Mouse (Mus musculus) spleen, postnatal 4 days (tissue): Measurements from ENCODE around the gene Atg4b.

ENCODE experiments used
- DNase-seq, 2 experiments: peaks; one replicate each; pipeline ENCODE4 v3.0.0; 2022; ENCODE audit warnings: low spot score in 2 of 2

Gene Atg4b

DNA sequence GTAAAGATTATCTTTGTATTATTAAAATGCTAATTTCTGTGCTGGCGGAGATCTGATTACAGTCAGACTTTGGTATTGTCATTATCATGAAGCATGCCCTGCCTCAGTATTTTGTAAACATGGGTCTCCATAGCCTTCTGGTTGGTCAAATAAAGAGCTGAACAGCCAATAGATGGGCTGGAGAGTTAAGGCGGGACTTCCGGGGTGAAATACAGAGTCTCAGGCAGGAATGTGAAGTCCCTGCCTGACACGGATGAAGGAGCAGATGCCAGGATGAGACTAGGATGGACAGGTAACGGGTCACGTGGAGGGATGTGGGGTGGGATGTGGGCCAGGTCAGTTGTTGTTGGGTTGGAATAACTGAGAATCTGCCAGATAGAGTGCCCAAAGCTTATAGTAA, at the start of gene Atg4b:
Gene Atg4b, plus strand, starts transcription at position 211 of the 400 bp plus-strand sequence.
- DNase-seq: no peak

DNA sequence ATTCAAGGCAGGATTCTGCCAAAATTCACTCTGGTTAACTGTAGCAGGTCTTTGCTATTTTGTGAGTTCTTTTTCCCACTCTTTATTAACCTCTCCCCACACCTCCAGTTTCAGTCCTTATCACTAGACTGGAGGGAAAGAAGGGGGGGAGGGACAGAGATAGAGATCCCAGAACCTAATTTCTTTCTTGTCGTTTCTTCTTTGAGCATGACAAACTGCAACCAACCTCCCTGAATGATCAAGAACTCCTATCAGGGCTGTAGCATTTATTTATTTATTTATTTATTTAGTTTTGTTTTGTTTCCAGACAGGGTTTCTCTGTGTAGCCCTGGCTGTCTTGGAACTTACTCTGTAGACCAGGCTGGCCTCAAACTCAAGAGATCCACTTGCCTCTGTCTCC, 49.2 kb upstream of the Atg4b start:
- no peak for DNase-seq

DNA sequence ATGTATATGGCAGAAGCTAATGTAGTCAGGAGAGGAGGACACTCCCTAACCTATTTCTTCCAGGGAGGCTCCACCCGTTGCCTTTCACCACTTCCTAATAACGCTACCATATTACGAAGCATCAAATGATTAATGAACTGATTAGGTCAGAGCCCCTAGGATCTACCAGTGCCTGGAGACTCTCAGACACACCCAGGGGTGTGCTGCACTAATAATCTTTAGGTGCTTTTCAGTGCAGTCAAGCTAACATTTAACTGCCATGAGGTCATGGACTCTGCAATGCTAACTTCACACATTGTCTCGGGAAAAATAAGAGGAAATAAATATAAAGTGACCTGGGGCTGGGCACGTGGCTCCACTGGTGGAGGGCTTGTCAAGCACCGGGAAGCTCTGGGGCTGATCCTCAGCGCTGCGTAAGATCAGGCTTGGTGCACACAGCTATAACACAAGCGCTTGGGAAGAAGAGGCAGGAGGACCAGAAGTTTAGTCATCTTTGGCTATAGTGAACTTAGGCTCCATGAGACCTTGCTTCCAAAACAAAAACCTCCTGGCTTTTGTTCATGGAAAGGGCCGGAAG, 47.7 kb upstream of the Atg4b start:
- no peak for DNase-seq

DNA sequence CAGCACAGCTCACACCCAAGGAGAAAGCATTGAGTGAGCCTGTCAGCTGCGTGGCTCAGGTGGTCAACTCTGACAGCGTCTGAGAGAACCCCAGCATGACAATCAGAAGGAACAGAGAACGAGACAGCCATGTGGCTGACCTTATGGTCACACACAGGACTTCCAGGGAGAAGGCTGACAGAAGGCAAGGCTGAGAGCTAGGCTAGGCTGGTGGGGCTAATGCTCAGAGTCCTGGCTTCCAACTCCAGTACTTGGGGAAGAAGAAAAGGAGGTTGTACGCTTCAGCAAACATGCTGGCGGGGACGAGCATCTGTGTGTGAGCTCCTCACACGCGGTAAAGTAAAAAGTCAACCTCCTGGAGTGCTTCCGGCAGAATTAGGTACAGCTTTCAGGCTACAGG, 47.0 kb upstream of the Atg4b start:
- no peak for DNase-seq

DNA sequence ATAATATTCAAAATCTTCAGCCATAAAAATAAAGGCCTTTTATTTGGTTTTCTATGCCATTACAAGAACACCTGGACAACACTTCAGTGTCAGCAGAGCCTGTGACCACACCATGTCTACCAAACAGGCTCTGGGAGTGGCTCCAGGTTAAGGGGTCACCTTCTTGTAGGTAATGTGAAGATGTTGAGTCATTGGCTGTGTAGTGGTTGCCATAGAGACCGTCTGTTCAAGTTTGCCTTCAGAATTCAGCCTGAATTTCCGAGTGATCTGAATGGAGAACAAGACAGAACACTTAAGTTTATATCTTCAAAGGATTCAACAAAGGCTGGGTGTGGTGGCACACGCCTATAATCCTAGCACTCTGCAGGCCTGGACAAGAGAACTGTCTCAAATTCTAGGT, 45.9 kb upstream of the Atg4b start:
- DNase-seq: no peak

DNA sequence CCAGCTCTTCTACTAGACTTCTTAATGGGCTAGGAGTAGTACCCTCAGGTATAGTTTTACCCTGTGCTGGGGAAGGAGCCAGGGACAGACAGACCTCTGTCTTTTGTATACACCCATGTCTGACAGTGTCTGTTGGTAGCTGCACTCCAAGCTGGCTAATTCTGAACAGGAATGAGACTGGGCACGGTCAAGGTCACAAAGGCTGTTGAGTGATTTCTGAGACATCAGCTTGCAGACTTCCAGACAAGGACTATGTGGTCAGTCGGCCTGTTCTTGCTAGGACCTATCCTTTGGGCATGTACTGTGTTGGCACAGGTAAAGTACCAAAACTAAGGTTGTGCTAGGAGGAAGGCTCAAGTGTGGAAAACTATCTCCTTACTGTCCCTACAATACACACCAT, 35.1 kb upstream of the Atg4b start:
- DNase-seq: no peak

DNA sequence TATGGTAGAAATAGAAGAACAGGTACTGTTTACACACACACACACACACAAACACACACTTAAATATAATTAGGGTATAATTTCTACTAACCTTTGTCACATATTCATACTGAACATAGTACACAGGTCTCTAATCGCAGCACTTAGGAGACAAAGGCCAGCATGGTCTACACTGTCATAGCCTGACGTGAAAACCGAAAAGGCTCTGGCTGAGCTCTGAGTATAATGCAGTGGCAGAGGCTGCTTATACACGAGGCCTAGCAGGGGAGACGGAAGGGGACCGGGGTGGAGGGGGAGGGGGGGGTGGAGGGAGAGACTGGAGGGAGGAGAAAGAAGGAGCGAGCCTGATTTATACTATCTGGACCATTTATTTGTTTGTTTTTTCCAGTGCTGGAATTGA, 29.7 kb upstream of the Atg4b start:
- no peak for DNase-seq

DNA sequence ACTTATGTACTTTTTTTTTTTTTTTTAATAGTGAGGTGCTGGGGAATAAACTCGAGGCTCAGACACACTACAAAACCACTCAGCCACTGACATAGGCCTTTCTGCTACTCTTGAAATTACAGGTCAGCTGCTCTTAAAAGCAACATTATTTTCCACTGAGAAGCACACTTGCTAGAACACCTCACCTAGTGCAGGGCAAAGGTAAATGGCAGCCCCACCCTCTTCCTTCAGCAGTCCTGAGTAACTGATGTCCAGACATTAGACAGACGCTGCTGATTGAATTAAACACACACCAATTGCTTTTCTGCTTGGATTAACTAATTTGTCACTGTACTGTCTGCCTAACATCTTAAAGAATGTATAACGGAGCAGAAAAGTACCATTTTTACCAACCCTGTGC, 26.7 kb upstream of the Atg4b start:
- DNase-seq: no peak

DNA sequence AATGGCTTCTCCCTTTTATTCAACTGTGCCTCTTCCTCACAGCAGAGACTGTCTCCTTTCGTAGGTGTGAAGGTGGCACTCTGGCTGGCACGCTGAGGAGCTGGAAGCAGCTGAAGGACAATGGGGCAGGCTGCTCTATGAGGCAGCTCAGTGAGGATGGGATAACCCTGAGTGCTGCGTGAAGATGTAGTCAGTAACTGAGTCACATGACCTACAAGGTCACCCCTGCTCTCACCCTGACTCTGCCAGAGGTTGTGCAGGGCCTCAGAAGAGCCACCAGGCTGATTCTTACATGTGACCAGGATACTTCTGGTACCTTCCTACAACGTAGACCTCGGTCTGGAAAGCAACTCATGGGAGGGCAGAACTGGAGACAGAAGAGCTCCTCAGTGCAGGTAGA, 25.6 kb upstream of the Atg4b start:
- no peak for DNase-seq

DNA sequence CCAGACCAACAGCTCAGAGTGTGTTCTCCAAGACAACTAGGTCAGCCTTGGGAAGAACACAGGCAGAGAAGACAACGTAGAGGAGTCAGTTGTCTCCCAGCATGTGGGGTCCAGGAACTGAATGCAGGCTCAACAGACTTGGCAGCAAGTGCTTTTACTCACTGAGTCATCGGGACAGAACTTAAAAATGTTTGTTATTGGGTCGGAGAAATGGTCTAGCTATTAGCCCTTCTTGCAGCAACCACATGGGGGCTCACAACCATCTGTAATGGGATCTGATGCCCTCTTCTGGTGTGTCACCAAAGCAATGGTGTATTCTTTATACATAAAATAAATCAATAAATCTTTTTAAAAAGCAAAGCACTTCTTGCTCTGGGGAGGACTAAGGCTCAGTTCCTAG, 25.2 kb upstream of the Atg4b start:
- DNase-seq: no peak

DNA sequence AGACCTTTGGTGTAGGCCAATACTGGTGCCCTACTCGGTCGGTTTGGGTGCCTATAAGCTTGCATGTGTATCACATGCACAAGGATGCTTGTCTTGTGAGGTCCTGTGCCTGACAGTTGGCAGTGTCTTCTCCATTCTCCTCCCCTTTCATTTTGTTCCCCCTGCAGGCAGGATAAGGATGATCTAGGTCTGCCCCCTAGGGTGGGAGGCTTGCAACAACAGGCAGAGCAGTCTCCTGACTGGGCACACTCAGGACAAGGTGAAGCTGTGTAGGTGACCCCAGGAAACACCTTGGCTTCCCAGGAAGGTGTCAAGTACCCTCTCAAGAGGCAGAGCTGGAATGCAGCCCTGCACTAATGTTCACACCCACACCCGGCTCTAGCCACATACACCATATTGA, 24.3 kb upstream of the Atg4b start:
- DNase-seq: peak; percentile 57 to 80

DNA sequence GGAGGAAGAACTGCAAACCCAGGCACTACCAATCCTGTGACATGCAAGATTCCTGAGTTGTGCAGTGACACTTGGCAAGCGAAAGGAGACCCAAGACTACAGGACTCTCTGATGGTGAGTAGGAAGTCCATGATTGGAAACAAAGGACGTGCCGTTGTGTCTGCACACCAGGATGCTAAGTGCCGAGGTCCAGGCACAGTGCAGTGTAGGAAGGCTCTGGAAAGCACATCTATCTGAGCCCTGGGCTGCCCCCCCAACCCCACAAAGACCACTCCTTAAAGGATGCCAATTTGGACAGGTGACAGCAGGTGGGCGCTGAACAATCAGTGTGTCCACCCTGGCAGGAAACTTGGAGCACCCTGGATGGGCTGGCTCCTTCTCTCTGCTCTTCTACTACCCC, 20.2 kb upstream of the Atg4b start:
- DNase-seq: no peak

DNA sequence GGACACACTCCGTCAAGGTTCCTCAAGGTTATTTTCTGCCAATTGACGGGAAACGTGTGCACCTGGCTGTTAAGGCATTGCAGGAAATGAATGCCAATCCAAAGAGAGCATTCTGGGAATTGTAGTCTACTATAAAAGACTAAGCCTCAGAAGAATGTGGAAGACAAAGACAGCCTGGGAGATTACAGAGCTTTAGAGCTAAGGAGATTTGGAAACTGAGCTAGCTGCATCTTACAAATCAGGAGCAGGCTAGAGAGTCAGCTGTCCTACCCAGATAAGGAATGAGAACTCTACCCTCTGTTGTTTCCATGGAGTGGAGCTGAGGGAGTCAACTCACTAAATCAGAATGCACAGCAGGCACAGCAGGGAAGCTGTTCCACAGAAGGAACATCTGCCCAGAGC, 19.4 kb upstream of the Atg4b start:
- no peak for DNase-seq

DNA sequence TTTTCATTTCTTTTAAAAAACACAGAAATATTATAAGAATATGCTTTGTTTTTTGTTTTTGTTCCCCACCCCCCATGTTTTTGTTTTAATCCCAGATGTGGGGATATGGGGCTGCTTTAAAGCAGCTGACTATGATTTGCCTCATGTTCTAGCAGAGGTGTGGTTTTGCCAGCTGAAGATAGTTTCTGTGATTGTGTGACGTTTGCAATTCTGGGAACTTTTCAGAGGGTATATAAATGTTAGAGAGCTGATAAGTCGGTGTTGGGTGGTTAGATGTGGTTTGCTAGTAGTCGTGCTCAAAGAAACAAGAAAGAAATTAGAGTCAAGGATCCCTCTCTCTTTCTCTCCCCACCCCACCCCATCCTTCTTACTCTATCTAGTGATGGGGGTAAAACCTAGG, 15.4 kb upstream of the Atg4b start:
- DNase-seq: no peak

DNA sequence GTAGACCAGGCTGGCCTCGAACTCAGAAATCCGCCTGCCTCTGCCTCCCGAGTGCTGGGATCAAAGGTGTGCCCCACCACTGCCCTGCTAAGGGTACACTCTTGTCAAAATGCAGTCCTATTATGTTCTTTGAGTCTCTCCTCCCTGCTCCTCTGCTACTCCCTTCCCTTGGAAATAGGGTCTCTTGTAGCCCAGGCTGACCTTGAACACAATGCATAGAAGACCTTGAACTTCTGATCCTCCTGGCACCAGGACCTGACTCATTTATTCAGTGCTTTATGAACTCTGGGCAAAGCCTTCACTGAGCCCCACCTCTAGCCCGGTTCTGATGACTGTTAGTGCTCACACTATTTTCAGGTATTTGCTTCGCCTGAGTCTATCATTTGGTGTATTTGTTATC, 13.6 kb upstream of the Atg4b start:
- no peak for DNase-seq

DNA sequence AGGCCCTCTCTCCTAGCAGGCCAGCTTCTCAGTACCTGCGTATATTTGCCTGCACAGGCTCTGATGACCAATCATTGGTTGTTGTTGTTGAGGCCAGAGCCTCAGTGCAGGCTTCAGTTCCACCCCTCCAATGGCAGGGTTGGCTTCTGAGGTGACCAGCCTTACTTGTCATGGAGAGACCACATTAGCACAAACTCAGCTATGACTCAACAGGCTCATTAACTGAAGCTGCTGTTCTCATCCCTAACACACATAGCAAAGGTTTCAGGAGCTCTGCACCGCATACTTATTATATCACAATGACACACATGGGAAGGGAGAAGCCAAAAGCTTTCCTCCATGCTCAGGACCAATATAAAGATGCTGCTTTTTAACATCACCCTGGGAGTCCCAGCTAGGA, 10.6 kb upstream of the Atg4b start:
- DNase-seq: no peak

DNA sequence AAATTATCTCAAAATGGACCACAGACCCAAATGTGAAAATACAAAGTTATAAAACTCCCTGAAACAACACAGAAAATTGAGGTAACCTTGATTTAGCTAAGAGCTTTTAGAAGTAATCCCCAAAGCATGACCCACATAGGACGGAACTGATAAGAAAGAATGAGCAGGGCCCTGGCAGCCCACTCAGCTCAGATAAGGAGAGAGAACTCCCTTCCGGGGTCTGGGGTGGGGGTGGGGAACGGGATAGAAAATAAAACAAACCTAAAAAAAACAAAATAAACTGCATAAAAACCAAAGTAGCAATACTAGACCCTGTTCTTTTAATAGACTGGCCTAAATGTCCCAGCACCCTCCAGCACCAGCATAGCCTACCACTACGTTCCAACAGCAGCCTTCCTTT, 9.3 kb upstream of the Atg4b start:
- no peak for DNase-seq

DNA sequence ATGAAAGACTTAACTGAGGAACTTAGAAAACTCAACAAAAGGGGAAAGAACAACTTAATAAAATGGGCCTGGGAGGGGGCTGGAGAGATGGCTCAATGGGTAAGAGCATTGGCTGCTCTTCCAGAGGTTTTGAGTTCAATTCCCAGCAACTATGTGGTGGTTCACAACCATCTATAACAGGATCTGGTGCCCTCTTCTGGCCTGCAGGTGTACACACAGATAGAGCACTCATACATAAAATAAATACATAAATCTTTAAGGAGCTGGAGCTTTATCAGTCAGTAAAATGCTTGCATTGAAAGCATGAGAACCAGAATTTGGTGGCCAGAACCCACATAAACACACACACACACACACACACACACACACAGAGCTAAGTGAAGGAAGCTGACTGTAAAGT, 8.4 kb upstream of the Atg4b start:
- DNase-seq: no peak

DNA sequence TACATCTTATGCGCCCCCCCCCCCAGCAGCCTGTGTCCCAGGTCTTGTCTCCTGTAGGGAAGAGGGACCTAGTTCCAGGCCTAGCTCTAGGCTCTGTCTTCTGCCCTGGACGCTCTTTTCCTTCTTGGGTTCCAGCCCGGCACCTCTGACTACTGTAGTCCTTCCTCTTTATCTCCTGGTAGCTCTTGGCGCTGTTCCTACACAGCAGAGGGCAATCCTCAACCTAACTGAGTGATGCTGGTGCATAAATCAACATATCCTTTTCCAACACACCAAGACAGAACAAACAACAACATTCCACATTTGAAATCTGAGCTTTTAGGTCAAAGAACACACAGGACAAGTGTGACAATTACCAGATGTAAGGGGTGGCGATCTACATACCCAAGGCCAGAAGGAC, 5.1 kb upstream of the Atg4b start:
- DNase-seq: no peak

DNA sequence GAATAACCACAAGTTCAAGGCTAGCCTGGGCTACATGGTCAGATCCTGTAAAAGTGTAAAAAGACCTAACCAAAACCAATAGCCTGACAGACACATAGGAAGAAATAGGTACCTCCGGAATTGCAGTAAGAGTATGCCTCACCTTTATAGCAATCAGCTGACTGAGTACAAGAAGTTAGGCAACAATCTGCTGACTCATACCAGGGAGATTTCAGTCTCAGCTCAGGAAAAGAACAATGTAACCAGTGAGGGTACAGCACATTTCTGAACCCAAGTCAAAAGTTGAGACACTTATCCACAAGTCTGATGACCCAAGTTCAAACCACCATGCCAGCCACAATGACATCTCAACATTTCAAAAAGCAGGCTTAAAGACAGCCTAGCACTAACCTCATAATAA, 2.8 kb upstream of the Atg4b start:
- no peak for DNase-seq

DNA sequence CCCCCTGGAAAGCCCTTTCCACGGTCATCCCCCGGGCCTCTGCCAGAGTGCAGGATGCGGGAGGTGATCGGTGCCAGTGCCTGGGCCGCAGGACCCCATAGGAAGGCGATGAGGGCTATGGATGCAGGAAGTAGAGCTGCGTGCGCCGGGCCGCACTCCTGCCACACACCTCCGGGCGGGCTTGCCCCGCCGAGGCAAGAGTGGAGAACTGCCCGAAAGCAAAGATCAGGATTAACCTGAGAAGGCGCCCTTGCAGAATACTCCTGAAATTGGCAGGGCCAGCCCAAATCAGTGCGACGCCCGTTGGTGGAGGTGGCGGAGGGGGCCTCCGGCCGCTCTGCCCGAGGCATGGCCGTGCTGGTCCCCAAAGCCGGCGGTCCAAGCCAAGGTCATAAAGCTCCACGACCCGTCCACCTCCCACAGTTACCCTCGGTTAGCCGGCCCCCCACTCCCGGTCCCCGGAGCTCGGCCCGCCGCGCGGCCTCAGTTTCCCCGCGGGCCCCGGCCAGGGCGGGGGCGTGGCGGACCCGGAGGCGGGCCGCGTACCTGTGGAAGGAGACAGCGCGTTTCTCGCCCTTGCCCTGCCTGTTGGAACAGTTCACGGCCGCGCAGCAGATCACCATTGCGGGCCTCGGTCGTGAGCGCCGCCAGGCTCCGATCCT, 2.7 kb downstream of the Atg4b start:
- peak in 1 of 2 experiments; percentile 79 for DNase-seq

DNA sequence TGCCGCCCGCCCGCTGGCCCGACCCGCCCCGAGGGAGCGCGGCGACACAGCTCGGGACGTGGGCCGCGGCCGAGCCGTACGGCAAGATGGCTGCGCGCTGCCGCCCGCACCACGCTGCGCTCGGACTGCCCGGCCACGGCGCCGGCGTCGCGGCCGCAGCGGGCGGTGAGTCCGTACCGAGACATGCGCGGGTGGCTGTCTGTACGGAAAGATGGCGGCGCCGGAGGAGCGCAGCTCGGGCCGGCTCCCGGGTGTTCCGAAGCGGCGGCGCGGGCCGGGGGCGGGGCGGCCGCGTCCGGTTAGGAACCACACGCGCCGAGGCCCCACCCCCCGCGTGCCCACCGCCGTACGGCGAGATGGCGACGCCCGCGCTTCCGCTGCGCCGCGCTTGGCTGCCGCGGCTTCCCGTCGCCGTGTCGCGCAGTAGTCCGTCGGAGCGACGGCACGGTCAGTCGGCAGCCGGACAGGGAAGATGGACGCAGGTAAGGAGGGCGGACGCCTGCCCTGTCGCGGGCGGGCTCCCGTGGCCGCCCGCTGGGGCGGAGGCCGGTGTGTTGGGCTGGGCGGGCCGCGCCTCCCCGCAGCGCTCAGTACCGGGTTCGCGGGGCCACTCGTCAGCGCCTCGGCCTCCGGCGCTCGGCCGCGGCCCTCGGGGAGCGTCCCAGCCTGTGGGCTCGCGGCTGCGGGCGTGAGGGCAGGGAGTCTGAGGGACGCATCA, 3.4 kb downstream of the Atg4b start, which contains the start of gene Thap4:
Gene Thap4, minus strand, starts transcription at position 292 of the 718 bp plus-strand sequence.
- peak; percentile 86 to 94 for DNase-seq

DNA sequence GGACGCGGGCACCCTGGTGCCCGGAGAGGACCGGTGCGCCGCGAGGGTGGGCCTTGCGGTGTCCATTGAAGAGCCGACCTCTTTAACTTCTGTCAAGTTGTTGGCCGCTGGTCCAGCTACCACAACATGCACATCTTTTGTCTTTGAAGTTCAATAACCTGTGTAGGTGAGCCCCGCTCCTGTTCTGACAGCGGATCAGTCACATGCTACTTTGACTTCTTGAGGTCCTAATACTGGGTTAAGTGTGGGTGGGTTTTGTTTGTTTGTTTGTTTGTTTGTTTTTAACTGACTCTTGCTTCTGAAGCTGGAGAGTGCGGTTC, 4.0 kb downstream of the Atg4b start:
- no peak for DNase-seq

DNA sequence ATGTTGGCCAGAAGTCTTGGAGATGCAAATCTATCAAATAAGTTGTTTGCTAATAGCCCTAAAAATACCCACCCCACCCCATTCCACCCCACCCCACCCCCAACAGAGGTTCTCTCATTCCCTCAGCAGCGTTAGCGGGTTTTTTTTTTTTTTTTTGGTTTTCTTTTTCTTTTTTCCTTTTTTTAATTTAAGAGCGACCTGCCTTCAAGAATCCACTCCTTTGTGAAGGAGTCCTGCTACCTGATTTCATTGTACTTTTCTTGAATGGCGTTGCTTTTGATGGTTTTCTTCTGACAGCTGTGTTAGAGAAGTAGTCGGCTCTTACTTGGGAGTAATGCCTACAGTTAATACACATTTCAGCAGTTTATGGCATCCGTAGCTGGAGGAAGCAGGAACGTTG, 4.3 kb downstream of the Atg4b start:
- DNase-seq: no peak
